Mouse (Mus musculus): ENCODE data around the gene Brinp2.

Gene Brinp2

GRCm38 (mm10) chr1:158356051-158356461, at the start of gene Brinp2:
Gene Brinp2, minus strand, starts transcription at chr1:158356326.
- DNase-seq (ENCODE audit: extremely low read depth, insufficient read length, low spot score): peak; percentile 12

GRCm38 (mm10) chr1:158400898-158401297, 44.8 kb upstream of the Brinp2 start:
- DNase-seq (ENCODE audit: extremely low read depth, insufficient read length, low spot score): no peak

DNA sequence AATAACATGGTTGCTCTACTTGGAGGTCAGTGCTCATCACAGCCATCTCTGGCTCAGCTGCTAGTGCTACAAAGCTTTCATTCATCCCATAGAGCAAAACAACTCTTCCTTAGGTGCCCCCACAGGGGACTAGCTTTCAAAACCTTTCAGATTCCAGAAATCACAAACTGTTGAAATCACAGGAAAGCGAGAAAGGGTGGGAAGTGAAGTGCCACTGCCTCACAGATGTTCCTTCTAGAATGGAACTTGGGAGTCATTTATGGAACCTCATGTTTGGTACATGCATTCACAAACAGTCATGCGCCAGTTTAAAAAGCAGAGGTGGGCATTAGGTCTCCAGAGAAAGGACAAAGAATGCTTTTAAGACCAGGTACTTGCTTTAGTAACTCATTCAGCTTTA, 40.9 kb upstream of the Brinp2 start:
- DNase-seq (ENCODE audit: extremely low read depth, insufficient read length, low spot score): no peak

DNA sequence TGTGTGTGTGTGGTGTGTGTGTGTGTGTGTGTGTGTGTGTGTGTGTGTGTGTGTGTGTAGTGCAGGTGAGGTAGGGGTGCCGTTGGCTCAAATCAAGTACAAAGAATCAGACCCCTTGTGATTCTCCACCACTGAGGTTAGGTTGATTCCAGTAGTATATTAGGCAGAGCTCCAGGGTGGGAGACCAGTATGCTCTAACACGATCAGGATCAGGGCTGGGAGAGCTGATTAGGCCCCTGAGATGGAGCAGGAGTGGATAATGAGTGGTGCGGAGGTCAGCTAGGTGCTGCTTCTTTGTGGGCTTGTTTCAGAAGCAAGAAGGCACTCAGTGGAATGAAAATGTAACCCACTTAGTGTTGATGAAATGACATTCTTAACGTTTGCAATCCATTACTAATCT, 34.6 kb upstream of the Brinp2 start:
- DNase-seq (ENCODE audit: extremely low read depth, insufficient read length, low spot score): no peak

DNA sequence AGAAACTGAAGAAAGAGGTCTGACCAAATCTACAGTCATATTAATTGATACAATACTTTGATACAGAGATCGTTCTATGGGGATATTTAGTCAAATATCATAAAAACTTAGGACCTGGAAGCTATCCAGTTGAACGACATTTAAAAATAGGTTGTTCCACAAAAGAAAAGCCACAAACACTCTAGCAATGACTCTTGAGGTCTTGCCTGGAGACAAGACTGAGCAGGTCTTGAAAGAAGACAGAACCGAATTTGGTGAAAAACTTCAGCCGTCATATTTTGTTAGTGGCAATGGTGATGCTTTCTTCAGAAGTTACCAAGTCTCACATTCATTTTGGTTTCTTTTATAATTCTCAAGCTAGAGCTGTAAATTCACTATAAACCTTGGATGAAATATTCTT, 32.9 kb upstream of the Brinp2 start:
- no peak for DNase-seq (ENCODE audit: extremely low read depth, insufficient read length, low spot score)

- no peak for DNase-seq (ENCODE audit: extremely low read depth, insufficient read length, low spot score)
Measured at GRCm38 (mm10) chr1:158386781-158387180, 30.7 kb upstream of the Brinp2 start.

- no peak for DNase-seq (ENCODE audit: extremely low read depth, insufficient read length, low spot score)
Measured at GRCm38 (mm10) chr1:158385311-158385710, 29.2 kb upstream of the Brinp2 start.

DNA sequence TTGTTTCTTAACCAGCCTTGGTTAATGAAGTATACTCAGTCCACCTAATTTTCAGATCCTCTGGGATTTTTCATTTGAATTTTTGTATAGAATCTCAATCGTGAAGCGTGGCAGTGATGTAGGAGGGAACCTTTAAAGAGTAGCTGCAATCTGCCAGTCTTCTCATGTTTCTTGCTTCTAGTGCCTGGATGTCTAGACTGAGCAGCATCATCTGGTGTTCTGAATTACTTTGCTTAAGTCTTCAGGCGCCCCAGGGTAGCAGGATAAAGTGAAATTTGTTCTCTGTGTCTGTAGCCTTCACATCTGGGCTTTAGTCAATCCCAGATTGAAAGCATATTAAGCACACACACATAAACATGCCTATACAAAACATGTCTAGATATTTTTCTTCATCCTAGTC, 27.1 kb upstream of the Brinp2 start:
- DNase-seq (ENCODE audit: extremely low read depth, insufficient read length, low spot score): no peak

DNA sequence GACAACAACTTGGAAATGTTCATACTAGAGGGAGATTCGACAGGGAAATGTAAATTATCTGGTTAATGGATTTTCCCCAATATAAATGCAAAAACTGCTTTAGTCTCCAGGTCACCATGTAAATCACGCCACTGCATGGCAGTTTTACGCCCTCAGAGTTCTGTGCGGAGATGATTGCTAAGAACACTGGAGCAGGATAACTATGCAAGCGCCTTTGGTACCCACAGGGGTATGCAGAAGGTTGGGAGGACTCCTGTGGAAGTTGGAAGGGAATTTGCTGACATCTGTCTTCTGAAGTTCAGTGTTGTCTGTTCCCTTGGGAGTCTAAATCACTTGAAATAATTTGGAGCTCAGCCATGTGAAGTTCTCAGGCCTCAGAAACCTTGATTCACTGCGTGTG, 26.2 kb upstream of the Brinp2 start:
- no peak for DNase-seq (ENCODE audit: extremely low read depth, insufficient read length, low spot score)

- DNase-seq (ENCODE audit: extremely low read depth, insufficient read length, low spot score): no peak
Measured at GRCm38 (mm10) chr1:158364461-158364860, 8.3 kb upstream of the Brinp2 start.

DNA sequence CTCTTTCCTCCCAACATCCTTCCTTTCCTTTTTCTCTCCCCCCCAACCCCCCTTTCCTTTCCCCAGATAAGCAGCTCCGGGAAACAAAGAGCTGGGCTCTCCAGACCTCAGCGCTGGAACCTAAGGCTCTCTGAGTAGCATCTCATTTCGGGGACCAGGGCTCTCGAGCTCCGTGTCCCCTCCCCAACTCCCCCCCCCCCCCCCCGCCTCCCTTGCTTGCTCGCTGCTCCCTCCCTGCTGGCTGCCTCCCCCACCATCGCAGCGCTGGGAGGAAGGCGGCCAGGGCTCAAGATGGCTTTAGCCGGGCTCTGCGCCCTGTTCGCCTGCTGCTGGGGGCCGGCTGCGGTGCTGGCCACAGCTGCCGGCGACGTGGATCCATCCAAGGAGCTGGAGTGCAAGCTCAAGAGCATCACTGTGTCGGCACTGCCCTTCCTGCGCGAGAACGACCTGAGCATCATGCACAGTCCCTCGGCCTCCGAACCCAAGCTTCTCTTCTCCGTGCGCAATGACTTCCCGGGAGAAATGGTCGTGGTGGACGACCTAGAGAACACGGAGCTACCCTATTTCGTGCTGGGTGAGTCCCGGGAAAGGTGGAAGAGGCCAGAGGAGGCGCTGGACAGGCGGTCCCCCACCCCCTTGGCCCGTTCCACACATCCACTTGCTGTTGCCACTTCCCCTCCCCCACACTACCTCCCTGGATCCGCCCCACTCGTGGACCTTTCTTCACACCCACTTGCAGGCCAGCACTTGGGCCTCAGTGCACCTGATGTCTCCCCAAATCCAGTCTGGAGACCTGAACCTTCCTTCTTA, 6.4 kb upstream of the Brinp2 start:
- DNase-seq (ENCODE audit: extremely low read depth, insufficient read length, low spot score): peak; percentile 6

GRCm38 (mm10) chr1:158361964-158362291, 5.8 kb upstream of the Brinp2 start, which contains the start of gene Astn1:
Gene Astn1, plus strand, starts transcription at chr1:158362273.
- no peak for DNase-seq (ENCODE audit: extremely low read depth, insufficient read length, low spot score)

- peak; percentile 10 for DNase-seq (ENCODE audit: extremely low read depth, insufficient read length, low spot score)
Measured at GRCm38 (mm10) chr1:158355177-158356050, 712 bp downstream of the Brinp2 start.

DNA sequence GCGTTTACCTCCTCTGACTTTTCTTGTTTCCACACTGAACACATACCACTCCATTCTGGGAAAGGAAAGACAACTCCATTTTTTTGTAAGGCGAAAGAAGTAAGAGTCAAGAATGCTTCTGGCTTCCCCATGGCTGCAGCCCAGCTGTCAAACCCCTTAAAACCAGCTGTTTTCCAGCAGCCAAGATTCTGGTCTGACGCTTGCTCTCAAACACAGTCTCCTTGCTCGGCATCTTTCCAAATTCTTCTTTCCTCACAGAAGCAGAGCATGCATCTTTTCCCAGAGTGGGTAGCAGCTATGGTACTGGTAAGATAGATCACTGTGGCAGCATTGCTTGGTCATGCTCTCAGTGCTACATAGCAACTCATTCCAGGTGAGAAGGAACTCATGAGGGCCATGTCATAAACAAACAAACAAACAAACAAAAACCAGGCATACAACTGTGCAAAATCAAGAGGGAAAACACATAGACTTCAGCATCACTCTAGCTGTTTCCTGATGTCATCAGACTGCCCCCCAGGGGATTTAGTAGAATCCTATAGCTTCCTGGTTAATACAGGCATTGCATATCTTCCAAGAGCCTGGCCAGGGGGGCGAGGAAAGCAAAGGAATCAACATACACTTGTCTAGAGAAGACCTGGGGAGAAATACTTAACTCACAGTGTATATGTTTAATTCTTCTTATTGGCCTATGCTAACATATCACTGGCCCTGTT, 2.3 kb downstream of the Brinp2 start:
- no peak for DNase-seq (ENCODE audit: extremely low read depth, insufficient read length, low spot score)

- no peak for DNase-seq (ENCODE audit: extremely low read depth, insufficient read length, low spot score)
Measured at GRCm38 (mm10) chr1:158343243-158343714, 12.8 kb downstream of the Brinp2 start.

GRCm38 (mm10) chr1:158328839-158329238, 27.3 kb downstream of the Brinp2 start:
- no peak for DNase-seq (ENCODE audit: extremely low read depth, insufficient read length, low spot score)

GRCm38 (mm10) chr1:158328126-158328525, 28.0 kb downstream of the Brinp2 start:
- DNase-seq (ENCODE audit: extremely low read depth, insufficient read length, low spot score): no peak

DNA sequence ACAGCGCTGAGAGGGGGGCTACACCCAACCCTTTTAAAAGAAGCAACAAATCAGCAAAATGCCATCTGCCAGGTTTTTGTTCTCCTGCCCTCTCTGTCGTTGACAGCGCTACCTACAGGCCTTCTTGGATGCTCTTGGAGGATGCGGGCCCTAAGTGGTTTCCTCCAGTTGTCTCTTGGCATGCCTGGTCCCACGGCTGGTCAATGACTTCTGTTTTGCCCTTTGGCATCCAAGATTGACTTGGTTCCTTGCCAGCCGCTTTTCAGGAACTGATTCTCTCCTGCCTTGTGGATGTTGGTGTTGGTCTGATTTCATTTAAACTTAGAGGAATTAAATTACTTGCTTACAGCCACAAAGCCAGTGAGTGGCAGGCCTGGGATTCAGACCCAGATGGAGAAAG, 32.8 kb downstream of the Brinp2 start:
- DNase-seq (ENCODE audit: extremely low read depth, insufficient read length, low spot score): no peak

DNA sequence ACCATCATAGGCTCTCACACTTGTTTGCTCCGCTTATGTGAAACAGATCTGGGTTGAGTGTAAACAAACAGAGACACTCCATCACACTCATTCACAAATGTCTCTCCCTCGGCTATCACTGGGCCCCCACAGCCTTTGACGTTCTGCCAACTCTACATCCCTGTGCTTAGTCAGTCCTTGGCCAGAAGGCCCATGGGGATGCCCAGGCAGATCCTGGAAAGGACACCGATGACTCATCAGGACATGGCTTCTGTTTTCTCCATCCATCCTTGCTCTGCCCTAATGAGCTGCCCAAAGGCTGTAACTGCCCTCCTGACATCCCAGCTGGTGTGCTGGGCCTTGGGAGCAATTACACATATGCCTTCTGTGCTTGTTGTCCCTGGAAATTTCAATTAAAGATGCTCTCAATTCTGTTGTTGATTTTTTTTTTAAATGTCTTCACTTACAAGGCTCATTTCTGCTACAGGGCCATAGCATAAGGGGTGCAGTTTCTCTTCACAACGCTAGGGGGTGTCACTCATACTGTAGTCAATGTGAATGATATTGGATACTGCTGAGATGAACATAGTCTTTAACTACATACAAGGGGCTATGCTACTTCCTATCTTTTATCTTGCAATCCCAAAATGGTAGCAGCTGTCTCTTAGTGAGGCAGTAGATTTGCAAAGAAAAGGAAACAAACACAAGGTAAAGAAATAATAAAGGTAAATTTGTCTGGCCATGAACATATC, 45.5 kb downstream of the Brinp2 start:
- peak; percentile 25 for DNase-seq (ENCODE audit: extremely low read depth, insufficient read length, low spot score)

DNA sequence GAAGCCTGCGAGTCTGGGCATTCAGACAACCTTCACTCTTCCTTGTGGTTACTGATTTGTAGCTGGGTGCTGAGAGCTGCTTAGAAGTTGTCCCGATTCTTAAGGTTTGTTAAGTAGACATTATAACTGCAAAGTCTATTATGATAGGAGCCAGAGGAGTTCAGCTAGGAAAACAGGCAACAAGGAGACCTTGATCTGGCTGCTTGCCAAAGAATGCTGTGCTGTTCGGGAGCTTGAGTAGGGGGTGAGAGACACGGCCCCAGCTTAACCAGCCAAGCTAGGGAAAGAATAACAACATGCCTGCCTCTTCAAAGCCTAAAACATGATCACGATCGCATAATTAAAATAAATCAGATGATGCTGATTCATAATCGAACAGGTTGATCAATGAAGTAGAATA, 59.1 kb downstream of the Brinp2 start:
- no peak for DNase-seq (ENCODE audit: extremely low read depth, insufficient read length, low spot score)

Measured in 3134 (cell line).